Mouse (Mus musculus) mouse trophoblast stem cell (cell line): ENCODE measurements at regions not wholly inside any gene's neighbourhood (a gene's known extent, or its start where the extent isn't known, plus 50 kb on each side); places are given as distances from the start of the nearest gene placed in this dataset.

ENCODE experiments used
- in situ Hi-C, 2 experiments: fragments of 300-500 bp; cut with MseI, MboI; formaldehyde crosslinking; loops; 2 replicates in 1 of 2; 3 replicates in 1 of 2; pipeline ENCODE4 v1.15.1; 2025

GRCm38 (mm10) chr10:91734691-91735090 lies 553.6 kb upstream of the Tmpo start:
- in situ Hi-C loops: no loop called here

GRCm38 (mm10) chr10:91732007-91732589 lies 551.0 kb upstream of the Tmpo start:
- in situ Hi-C loops: no loop called here

- in situ Hi-C loops: no loop called here
These were observed 548.9 kb upstream of the Tmpo start for GRCm38 (mm10) chr10:91730062-91730461.

- in situ Hi-C loops: no loop called here
These were observed 538.7 kb upstream of the Tmpo start for GRCm38 (mm10) chr10:91719561-91720371.

- in situ Hi-C loops: no loop called here
These were observed 535.5 kb upstream of the Tmpo start for GRCm38 (mm10) chr10:91716604-91717003.

GRCm38 (mm10) chr10:91714648-91715047 lies 533.5 kb upstream of the Tmpo start:
- in situ Hi-C loops: no loop called here

DNA sequence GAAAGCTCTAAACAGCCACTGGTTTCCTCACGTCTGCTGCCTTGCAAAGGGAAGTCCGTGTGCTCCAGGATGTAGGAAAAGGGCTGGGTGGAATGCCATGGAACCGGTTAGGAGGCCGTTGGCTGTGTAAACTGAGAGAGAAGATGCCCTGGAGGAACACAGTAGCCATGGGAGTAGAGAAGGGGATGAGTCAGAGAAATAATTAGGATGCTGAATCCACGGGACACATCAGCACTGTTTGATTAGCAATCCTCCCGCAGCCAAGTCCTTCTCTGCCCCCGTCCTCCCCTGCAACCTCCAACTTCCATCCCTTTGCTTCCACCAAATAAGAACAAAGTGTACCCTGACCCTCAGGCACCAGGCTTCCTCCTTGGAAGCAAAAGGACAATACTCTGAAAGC lies 532.4 kb upstream of the Tmpo start:
- in situ Hi-C loops: no loop called here

DNA sequence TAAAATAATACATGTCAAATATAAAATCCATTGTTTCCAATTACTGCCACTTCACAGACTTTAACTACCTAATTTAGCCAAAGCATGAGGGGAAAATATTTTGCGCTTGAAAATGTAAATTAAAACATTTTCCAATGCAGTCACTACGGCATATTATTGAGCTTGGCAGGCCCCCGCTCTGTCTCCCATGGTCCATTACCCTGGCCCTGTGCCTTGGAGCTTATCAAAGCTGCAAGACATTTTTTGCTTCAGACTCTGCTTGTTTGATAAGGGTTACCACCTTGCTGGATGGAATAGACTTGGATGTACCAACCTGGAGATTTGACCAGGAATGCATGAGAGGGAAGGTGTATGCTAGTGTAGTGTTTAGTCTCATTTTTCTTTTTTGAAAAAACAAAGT lies 525.7 kb upstream of the Tmpo start:
- in situ Hi-C loops: no loop called here

DNA sequence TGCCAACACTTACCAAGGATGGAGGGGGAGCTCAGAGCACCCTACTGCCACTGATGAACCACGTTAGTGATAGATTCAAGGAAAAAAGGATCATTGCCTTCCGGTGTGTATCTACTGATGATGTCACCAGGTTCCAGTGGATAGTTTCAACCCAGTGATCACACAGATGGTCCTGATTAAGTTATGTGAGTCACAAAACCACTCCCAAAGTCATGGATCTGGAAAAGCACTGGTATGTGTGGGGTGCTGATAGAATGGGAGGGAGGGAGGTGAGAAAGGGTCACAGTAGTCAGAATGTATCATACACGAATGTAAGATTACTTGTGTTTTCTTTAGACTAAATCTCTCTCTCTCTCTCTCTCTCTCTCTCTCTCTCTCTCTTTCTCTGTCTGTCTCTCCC lies 523.6 kb upstream of the Tmpo start:
- in situ Hi-C loops: no loop called here

DNA sequence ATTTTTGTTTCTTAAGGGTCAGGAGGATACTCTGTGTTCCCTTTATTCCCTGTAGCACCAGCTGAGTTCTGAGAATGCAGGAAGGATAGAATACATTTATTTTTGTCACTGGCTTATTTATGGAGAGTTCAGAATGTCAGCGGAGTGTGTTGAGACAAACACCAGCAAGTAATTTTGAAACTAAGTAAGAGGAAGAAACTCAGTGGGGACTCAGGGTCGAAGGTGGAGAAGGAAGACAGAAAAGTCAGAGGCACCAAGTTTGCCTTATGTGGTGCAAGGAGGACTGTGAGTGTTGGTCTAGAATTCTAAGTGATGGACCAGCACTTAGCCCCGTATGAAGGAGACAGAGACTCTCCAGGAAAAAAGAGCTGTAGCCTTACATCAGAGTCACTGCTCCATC lies 520.7 kb upstream of the Tmpo start:
- in situ Hi-C loops: no loop called here

DNA sequence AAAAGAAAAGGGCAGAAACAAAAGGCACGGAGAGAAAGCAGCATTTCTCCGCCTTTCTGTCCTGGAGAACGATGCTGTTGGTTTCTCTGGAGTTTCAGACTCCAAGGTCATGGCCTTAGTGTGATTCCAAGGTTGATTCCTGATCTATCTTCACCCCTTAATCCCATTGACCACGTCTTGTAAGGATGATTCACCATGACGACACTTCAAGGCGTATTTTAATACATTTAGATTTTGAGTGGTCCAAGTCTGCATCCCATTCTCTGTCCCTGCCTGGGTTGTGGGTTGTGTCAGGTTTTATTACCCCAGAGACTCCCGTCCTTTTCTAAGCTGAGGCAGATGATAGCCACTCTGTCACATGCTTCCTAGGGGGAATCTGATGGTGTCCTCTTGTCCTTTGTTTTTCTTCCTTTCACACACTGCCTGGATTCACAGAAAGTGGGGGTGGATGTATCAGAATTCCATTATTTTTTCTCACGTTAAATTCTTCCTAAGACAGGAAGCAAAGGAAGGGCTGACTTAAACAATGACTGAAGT lies 505.0 kb upstream of the Tmpo start:
- in situ Hi-C loops: no loop called here

DNA sequence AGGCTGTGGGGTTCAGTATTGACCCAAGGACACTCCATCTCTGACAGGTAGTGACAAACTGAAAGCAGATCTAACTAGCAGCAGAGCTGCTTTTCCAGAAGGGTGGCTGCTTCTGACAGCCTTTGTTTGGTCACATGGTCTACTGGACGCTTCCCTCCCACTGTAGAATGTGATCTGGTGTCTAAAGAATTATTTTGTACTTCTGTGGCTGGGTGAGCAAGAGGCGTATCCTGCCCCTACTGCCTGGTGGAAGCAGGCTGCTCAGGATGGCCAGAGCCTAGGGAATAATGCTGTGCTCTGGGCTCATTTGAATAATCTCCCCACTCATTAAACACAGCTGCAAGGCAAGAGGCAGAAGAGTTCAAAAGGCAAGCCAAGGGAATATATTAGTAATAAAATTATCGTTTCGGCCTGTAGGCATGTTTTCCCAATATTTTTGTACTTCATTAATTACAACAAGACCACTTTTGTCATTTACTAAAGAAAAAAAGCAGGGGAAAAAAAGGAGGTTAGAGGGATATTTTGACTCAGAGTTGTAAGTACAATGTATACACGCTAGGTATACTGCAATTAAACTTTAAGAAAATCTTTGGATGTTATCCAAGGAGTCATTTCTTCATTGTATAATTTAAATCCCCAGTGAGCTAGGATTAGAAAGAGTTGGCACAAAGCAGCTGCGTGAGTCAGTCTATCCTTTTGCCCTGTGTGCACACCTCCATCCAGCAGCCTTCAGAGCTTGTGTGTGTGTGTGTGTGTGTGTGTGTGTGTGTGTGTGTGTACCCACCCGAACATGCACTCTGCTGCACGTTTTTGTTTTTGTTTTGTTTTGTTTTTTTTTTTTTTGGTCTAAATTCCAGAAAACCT lies 504.3 kb upstream of the Tmpo start:
- in situ Hi-C loops: no loop called here

- in situ Hi-C loops: no loop called here
These were observed 498.5 kb upstream of the Tmpo start for GRCm38 (mm10) chr10:91679641-91680040.

GRCm38 (mm10) chr10:91637911-91638310 lies 456.8 kb upstream of the Tmpo start:
- in situ Hi-C loops: no loop called here

GRCm38 (mm10) chr10:91628672-91629071 lies 447.6 kb upstream of the Tmpo start:
- in situ Hi-C loops: no loop called here

DNA sequence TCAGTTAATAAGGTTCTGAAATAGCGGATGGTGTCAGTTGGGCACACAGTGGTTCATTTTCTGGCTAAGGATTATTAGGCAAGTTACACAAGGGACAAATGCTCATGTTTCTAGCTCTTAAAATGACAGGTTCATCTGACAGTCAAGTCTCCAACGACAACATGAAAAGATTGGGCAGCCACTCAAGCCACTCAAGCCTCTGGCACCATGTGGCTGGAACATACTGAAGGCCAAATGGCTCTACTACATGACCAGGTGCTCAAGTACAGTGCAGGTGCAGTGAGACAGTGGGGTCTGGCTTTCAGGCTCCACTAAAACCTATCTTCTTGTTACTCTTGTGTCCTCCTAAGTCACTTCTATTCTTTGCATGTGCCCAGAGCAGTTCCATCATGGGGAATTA lies 441.2 kb upstream of the Tmpo start:
- in situ Hi-C loops: no loop called here

- in situ Hi-C loops: no loop called here
These were observed 432.8 kb upstream of the Tmpo start for GRCm38 (mm10) chr10:91613794-91614479.

DNA sequence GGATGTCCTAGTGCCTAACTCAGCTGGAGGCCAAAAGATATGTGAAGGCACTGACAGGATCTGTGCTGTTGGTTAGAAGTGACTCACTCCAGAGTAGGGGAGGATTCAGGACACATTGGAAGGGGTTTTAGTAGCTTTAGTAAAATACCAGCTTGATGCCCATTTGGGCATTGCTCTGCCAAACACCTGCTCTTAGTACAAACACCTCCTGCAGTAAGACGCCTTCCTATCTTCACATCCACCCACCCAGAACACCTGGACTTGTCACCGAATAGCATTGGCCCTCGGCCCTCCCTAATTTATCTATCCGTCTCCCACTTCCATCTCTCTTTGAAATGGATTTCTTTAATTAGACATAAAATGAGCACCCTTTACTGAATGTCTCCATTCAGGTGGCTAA lies 430.9 kb upstream of the Tmpo start:
- in situ Hi-C loops: no loop called here

DNA sequence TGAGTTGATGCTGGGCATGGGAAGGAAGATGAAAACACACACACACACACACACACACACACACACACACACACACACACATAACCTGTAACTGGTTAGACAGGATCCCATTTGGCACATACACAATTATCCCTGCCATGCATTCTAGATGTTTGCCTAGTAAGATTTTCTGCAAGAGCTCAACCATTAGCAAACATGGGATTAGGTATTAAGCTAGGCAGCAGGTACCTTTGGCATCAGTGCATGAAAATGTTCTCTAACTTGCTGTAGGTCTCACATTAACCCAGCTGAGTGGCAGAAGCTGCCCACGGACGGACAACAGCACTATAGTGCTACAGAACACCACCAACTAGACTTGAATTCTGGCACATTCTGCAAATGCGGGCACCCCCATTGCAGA lies 413.8 kb upstream of the Tmpo start:
- in situ Hi-C loops: no loop called here

- in situ Hi-C loops: no loop called here
These were observed 412.3 kb upstream of the Tmpo start for GRCm38 (mm10) chr10:91593378-91593777.

DNA sequence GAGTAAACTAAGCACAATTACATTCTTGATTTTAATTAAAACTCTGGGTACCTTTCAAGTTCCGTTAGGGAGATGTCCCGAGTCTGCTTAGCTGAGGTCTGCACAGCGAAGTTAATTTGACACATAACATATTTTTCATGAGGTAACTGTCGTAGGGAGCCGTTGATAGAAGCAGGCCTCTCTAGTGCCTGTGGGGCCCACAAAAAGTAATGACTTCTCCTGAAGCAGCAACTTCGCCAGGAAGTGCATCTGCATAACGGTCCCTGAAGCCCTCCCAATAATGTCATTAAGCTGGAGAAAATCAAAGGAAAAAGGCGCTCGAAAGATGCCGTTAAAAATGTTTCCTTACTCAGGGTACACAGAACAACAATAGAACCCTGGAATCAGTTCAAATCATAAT lies 410.7 kb upstream of the Tmpo start:
- in situ Hi-C loops: no loop called here

GRCm38 (mm10) chr10:91591398-91591811 lies 410.3 kb upstream of the Tmpo start:
- in situ Hi-C loops: no loop called here
